ENCODE assay signal across 32 mouse cellular contexts in the genomic region with DNA sequence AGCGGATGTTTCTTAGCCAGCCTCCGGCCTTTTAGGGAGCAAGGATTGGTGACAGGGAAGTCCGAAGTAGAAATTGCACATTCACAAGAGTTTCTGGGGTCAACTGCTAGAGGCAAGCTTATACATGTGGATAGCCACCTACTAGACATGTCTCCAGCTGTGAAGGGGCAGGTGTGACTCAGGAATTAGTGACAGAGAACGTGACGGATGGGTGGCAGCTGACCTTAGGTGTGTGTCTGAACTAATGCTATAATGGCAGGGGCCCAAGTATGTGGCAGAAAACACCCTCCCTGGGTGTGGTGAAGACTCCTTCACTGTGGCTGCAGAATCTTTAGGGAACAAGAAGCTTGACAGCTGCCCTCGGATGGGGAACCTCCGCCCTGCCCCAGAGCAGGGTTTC.
"Had no signal": no experiment of that assay in that cellular context is flagged by ENCODE, and none has a peak within 500 bp of the region (broad histone marks: within the 10 kb centered on the region; RNA-seq: fewer than 3 reads in every experiment).

No protein-coding gene starts in this region.

- H3K27me3 ChIP-seq: limb, embryonic 12.5 days; limb, embryonic 13.5 days; limb, embryonic 15.5 days; liver, embryonic 12.5 days; liver, embryonic 13.5 days; liver, embryonic 15.5 days; lung, embryonic 15.5 days; midbrain, embryonic 12.5 days; midbrain, embryonic 13.5 days; midbrain, embryonic 15.5 days had no signal

- H3K9ac ChIP-seq: limb, embryonic 12.5 days; limb, embryonic 13.5 days; limb, embryonic 15.5 days; liver, embryonic 12.5 days; liver, embryonic 13.5 days; liver, embryonic 14.5 days; liver, embryonic 15.5 days; liver, postnatal 0 days; lung, embryonic 14.5 days; lung, embryonic 15.5 days; midbrain, embryonic 12.5 days; midbrain, embryonic 13.5 days; midbrain, embryonic 15.5 days had no signal

- DNase-seq: layer of hippocampus, postnatal 36 days; left cerebral cortex, postnatal 4 days; liver; liver, embryonic 13.5 days; liver, postnatal 0 days; lung, adult 18-20 months; lung, adult 2 months; lung, embryonic 14.5 days; lung, postnatal 10 days; lung, postnatal 14 days; lung, postnatal 36 days; lung, postnatal 4 days; midbrain, embryonic 14.5 days had no signal

- ATAC-seq: liver, embryonic 12.5 days; liver, postnatal 0 days; lung, postnatal 0 days; midbrain, embryonic 15.5 days; midbrain, embryonic 16.5 days had no signal

- H3K4me3 ChIP-seq: left cerebral cortex, adult 2 months; limb, embryonic 10.5 days; limb, embryonic 12.5 days; limb, embryonic 13.5 days; limb, embryonic 15.5 days; liver, embryonic 12.5 days; liver, embryonic 13.5 days; liver, embryonic 15.5 days; lung, embryonic 15.5 days; megakaryocyte, embryonic 14.5 days; midbrain, embryonic 10.5 days; midbrain, embryonic 12.5 days; midbrain, embryonic 13.5 days; midbrain, embryonic 15.5 days had no signal

- H3K9me3 ChIP-seq: limb, embryonic 10.5 days; limb, embryonic 12.5 days; limb, embryonic 13.5 days; limb, embryonic 15.5 days; liver, embryonic 12.5 days; liver, embryonic 13.5 days; liver, embryonic 15.5 days; lung, embryonic 15.5 days; megakaryocyte, embryonic 14.5 days; midbrain, embryonic 10.5 days; midbrain, embryonic 12.5 days; midbrain, embryonic 13.5 days; midbrain, embryonic 15.5 days had no signal

- H3K27ac ChIP-seq: left cerebral cortex, adult 2 months; limb, embryonic 10.5 days; limb, embryonic 12.5 days; limb, embryonic 13.5 days; limb, embryonic 15.5 days; liver, embryonic 12.5 days; liver, embryonic 13.5 days; liver, embryonic 14.5 days; liver, embryonic 15.5 days; lung, embryonic 15.5 days; macrophage; midbrain, embryonic 10.5 days; midbrain, embryonic 12.5 days; midbrain, embryonic 13.5 days; midbrain, embryonic 15.5 days had no signal

- H3K4me2 ChIP-seq: limb, embryonic 12.5 days; limb, embryonic 13.5 days; limb, embryonic 15.5 days; liver, embryonic 11.5 days; liver, embryonic 12.5 days; liver, embryonic 13.5 days; liver, embryonic 15.5 days; lung, embryonic 14.5 days; lung, embryonic 15.5 days; midbrain, embryonic 11.5 days; midbrain, embryonic 12.5 days; midbrain, embryonic 13.5 days; midbrain, embryonic 15.5 days had no signal

- H3K4me1 ChIP-seq: limb, embryonic 10.5 days; limb, embryonic 12.5 days; limb, embryonic 13.5 days; limb, embryonic 15.5 days; liver, embryonic 12.5 days; liver, embryonic 13.5 days; liver, embryonic 15.5 days; lung, embryonic 15.5 days; midbrain, embryonic 10.5 days; midbrain, embryonic 12.5 days; midbrain, embryonic 13.5 days; midbrain, embryonic 15.5 days had no signal

- H3K36me3 ChIP-seq: limb, embryonic 10.5 days; limb, embryonic 12.5 days; limb, embryonic 13.5 days; limb, embryonic 15.5 days; liver, embryonic 12.5 days; liver, embryonic 13.5 days; liver, embryonic 15.5 days; lung, embryonic 15.5 days had no signal
